Mouse (Mus musculus) mouse embryonic stem cell (cell line): ENCODE measurements around the gene Cs.

Source experiments
- in situ Hi-C, 2 experiments: fragments of 300-500 bp; cut with MboI; formaldehyde crosslinking; loops; 1 replicate in 1 of 2; 3 replicates in 1 of 2; pipeline ENCODE4 v1.14.3; 2019 to 2020; ENCODE audit warnings: low sequenced_read_pairs in 2 of 2, low pct_unique_long_range_greater_than_20kb in 1 of 2, mixed read lengths in 1 of 2; ENCODE audit not compliant: unreplicated experiment in 1 of 2

The Cs gene

GRCm38 (mm10) chr10:128369599-128369998 is 32.1 kb downstream of the Cs start:
- in situ Hi-C loops: no loop called here

DNA sequence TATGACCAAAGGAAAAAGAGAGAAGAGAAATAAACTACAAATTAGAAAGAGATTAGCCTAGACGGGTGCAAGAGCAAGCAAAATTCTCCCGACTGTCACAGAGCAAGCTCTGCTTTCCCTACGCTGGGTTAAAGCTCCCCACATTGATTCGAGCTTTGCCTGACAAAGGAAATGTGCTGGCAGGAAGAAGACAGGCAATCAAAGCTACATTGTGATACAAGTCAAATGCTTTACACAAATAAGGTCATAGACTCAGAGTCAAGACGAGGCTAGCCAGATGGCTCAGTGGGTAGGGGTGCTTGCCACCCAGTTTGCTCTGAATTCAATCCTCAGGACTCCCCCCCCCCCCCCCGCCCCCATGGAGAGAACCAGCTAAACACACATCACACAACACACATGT is 32.5 kb downstream of the Cs start:
- in situ Hi-C loops: no loop called here

DNA sequence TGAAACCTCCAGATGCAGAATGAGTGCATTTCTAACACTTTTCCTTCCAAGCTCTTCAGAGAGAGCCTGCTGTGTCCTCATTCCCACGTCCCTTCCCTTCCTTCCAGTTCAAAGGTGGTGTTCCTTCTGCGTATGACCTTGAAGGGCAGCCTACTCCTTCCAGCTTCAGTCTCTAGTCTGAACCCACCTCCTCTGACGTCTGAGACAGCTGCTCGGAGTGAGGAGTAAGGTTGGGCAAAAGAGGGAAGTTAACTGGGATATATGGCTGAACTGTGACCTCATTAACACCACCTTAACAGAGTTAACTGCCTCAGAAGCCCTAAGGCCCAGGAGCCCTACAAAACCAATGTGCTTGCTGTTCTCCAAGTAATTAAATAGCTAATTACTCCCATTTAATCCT is 33.1 kb downstream of the Cs start:
- in situ Hi-C loops: no loop called here

DNA sequence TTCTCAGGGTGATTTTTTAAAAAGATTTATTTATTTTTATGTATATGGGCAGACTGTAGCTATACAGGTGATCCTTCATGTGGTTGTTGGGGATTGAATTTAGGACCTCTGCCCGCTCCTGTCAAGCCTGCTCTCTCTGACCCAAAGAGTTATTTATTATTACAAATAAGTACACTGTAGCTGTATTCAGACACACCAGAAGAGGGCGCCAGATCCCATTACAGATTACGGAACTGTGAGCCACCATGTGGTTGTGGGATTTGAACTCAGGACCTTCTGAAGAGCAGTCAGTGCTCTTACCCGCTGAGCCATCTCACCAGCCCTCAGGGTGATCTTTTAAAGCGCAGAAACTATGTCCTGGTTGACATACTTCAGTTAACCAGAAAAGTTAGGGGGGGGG is 34.6 kb downstream of the Cs start:
- in situ Hi-C loops: no loop called here

- in situ Hi-C loops: no loop called here
These were observed 35.6 kb downstream of the Cs start for GRCm38 (mm10) chr10:128372989-128373748.

DNA sequence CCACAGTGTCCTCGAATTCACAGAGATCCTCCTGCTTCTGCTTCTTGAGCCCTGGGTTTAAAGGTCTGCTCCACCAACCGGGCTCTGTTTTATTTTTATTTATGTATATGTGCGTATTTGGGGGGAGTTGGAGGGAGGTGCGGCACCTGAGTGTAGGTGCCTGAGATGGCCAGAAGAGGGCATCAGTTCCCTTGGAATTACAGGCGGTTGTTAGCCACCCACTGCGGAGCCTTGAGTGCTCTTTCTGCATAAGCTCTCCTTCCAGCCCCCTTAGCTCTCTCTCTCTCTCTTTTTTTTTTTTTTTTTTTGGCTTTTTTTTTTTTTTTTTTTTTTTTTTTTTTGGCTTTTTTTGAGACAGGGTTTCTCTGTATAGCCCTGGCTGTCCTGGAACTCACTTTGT is 36.9 kb downstream of the Cs start:
- in situ Hi-C loops: no loop called here

- in situ Hi-C loops: no loop called here
These were observed 38.5 kb downstream of the Cs start for GRCm38 (mm10) chr10:128376099-128376454.

DNA sequence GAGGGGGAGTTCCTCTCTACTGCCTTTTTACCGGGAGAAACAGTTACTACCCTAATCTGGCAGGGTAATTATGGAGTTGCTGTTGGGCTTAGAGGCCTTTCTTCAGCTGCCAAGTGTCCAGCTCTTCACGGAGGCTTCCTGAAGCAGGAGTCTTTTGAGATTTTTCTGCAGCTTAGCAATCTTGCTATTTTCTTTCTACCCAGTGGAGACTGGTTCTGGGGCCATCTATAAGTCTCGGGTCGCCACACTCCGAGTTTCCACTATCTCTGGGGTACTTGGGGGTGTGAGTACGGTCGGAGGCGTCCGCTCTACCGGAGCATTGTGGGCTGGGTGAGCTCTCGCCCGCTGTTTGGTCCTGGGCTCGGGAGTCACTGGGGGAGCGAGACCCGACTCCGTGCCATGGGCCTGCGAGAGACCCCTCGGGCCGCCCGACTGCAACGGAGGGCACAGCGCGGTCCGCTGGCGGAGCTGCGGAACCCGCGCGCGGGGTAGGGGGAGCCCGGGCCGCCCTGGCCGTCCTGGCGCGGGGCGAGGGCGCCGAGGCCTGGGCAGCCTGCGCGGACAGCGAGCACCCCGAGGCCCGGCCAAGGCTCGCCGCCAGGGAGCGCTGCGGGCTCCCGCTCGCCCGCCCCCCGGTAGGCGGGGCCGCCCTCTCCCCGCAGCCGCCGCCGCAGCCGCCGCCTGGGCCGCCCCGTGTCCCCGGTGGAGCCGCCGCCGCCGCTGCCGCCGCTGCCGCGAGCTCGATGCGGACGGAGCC is 39.1 kb downstream of the Cs start, which contains the start of gene Ankrd52:
Ankrd52 (plus strand) TSS at position 661 of the 757 bp plus-strand sequence.
- in situ Hi-C loops: no loop called here

GRCm38 (mm10) chr10:128377222-128377939 is 39.8 kb downstream of the Cs start:
- in situ Hi-C loops: no loop called here

GRCm38 (mm10) chr10:128377940-128378448 is 40.5 kb downstream of the Cs start:
- in situ Hi-C loops: no loop called here

- in situ Hi-C loops: no loop called here
These were observed 40.9 kb downstream of the Cs start for GRCm38 (mm10) chr10:128378462-128378861.

DNA sequence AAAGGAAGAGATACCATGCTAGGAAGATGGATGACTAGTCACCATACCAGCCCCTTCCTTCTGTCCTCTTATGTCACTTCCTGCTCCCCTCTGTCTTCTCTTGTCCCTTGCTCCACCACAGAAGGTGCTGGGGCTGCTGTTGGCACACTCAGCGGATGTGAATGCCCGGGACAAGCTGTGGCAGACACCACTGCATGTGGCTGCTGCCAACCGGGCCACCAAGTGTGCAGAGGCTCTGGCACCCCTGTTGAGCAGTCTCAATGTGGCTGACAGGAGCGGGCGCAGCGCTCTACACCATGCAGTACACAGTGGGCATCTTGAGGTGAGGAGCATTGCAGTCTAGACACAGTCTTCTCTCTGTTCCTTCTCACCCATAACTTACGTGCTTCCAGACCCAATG is 41.7 kb downstream of the Cs start:
- in situ Hi-C loops: no loop called here

- in situ Hi-C loops: no loop called here
These were observed 43.0 kb downstream of the Cs start for GRCm38 (mm10) chr10:128380565-128380964.

DNA sequence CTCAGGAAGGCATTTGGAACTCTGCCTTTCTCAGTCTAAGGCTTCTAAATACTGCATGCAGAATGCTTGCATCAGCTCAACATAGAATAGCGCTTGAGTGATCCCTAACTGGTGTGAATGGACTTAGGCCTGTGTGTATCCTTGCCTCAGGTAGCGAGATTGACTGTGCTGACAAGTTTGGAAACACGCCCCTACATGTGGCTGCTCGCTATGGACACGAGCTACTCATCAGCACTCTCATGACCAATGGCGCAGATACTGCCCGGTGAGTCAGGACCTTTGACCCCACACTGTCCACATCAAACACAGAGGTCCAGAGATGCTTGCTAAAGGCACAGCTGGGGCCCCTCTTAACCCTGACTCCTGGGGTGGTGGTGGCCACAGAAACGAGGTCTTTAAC is 44.9 kb downstream of the Cs start:
- in situ Hi-C loops: no loop called here

DNA sequence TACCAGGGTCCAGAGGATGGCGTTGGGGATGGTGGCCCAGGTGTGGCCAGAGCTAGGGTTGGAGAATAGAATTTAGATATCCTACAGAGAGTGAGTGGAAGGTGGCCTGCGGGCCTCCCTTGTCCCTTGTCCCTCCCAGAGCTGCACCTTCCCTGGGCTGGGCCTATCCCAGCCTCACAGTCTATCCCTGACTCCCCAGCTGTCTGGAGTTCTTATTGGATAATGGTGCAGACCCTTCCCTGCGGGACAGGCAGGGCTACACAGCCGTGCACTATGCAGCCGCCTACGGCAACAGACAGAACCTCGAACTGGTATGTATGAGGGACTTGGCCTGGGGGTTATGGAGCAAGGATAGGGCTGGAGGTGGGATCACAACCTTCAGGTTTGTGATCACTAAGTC is 48.4 kb downstream of the Cs start:
- in situ Hi-C loops: no loop called here

DNA sequence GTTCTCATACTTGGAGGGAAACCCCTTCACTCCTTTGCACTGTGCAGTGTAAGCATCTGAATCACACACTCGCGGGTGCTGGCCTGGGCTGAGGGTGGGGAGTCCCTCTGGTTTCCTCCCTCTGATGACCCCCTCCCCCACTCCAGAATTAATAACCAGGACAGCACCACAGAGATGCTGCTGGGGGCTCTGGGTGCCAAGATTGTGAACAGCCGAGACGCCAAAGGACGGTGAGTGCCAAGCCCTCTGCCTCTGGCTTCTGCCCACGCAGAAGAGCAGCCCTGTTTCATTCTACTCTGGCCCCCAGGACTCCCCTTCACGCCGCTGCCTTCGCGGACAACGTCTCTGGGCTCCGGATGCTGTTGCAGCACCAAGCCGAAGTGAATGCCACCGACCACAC is 51.4 kb downstream of the Cs start:
- in situ Hi-C loops: no loop called here

DNA sequence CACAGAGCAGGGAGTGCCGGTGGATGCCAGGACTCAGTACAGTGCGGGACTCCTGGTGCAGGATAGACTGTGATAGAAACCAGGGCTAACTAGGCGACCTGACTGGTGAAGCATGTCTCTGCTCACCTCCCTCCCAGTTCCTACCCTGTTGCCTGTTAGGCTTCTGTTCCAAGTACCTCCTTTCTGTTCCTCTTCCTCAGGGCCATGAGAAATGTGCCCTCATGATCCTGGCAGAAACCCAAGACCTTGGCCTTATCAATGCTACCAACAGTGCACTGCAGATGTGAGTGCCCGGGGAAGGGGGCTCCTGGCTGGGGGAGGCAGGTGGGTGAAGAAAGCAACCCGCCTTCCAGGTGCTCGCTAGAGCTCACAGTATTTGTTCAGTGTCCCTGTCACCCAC is 52.0 kb downstream of the Cs start:
- in situ Hi-C loops: no loop called here

- in situ Hi-C loops: no loop called here
These were observed 52.8 kb downstream of the Cs start for GRCm38 (mm10) chr10:128390366-128390765.

DNA sequence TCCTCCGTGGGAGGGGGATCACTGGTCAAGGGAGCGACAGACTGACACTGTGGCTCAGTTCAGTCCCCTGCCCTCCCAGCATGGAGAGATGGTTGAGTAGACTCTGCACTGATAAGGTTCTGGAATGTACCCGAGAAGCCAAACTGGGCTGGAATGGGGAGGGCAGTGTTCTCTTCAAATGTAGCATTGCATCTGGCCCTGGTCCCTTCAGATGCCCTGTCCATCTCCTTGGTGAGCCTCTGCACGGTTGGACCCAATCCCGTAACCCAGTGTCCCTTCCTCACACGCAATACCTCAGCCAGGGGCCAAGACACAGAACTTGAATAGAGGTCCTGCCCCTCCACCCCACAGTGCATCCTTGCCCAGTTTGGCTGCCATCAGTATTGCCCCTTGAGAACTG is 54.3 kb downstream of the Cs start:
- in situ Hi-C loops: no loop called here
